Mouse (Mus musculus): ENCODE results near the gene Nrcam.

The Nrcam gene

DNA sequence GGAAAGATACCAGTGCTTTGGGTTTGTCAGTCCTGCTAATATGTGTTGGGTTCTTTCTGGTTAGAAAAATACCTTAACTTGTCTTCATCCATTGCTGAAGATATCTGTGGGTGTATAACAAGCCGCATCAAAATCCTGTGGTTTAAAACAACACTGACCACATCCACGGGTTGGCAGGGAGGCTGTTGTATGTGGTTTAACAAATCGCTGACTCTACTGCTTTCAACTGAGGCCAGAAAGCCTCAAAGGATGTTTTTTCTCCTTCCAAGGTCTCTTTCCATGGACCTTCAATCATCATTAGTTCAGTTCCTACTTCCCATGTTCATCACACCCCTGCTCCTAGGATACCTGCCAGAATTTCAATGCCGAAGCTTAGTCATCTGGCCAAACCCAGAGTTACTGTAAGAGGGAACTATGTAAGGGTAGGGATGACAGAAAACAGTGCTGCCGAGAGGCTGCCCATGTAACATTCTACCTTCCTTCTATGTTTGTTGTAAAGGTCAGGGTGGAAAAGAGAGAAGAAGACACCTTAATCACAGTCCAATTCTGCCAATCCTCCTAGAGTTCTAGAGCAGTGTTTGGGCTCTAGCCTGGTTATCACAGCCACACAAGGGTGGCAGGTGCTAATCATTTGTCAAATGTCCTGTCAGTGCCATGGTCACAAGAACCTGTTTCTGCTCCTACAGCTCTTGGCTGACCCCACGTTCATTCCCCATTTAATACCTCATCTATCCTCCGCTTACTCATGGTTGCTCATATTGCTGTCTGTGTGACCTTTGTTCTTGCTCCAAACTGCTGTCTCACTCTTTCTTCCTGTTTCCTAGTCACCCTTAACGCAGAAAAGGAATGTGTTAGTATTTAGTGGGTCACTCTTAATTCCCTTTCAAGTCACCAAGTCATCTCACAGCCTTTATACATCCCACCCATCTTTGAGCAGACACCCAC lies 196.2 kb downstream of the Nrcam start:
- DNase-seq, result no peak

DNA sequence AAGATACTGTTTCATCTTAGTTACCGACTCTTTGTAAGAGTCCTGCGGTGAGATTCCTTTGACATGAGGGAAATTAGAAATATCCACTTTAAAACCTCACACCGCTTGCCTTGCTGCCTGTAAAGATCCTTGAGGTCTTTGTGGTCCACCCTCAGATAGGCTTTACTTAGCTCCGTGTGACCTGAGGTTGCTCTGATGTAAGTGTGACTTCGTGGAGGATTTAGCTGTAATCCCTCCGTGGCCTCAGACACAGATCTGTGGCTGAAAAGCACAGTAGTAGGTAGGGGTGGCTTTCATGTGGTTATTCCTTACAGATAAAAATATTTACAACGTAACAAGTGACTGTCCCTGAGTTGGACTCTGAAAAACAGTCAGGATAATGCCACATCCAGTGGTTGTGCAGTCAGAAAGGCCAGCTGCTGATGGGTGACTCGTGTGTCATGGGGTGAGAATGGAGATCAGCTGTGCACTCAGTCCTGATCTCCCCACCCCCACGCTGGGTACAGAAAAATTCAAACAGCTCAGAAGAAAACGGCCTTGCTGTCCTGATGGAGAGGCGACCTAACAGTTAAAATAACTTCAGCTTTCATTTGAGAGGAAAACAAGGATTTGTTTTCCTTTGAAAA lies 199.8 kb downstream of the Nrcam start:
- DNase-seq, result no peak

DNA sequence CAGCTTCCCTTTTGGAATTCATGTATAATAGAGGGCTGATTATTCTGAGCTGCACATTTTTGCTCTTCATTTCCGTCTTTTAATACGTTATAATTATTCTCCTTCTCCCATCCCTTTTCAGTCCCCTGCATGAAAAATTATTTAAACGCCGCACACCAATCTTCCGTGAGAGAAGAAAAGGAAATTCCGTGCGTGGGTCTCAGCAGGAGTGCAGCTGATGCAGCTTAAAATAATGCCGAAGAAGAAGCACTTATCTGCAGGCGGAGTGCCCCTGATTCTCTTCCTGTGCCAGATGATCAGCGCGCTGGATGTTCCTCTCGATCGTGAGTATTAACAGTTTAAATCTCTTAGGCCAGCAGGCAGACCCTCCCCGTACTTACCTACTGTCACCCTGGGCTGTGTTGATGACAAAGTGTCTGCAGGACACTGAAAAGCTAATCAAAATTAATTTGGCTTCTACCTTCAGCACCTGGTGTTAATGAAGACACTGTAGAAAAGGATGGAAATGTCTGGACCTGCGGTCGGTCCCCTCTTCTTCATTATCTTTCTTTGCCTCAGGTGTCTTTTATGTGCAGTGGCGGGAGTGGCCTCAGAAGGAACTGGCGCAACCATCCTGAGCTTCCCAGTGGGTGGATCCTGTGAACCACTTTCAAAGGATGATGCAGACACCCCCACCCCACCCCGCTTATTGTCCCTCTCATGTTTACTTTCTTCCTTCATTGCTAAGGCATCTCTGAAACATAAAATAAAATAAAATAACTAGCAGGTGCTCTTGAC lies 203.8 kb downstream of the Nrcam start:
- DNase-seq, result no peak

DNA sequence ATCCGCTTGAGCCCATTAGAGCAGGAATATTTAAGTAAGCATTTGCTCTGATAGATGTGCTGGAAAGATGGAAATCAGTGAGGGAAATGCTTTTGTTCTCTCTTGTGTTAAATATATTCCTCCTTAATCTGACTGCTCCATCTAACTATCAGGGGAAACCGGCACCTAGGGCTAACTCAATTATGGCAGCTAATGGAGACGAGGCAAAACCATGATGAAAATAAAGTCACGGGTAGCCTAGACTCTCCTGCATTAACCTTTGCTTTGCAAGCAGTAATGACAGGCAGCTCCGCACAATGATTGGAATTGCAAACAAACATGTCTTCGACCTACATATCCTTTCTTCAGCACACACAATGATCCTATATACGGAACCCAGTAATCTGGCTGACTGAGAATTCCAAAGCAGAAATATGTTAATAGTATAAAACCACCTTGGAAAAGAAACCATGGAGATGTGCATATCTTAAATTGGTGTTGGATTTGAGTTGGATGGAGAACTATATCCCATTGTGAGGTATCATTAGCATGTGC lies 205.5 kb downstream of the Nrcam start:
- DNase-seq, result no peak

DNA sequence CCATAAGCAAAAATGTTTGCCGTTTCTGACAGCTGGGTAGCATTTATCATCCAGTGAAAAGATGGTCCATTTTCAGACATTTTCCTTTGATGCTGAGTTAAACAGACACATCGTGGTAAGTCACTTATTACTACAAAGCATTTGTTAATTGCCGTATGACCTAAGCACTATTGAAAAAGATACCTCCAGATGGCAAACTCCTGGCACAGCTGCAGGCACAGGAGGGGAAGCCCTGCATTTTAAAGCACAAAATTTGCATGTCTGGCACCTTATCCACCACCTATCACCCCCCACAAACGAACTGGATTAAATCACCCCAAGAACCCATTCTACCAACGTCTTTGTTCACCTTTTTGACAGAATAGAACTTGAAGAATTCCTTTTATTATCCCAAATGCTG lies 206.9 kb downstream of the Nrcam start:
- DNase-seq, result no peak

DNA sequence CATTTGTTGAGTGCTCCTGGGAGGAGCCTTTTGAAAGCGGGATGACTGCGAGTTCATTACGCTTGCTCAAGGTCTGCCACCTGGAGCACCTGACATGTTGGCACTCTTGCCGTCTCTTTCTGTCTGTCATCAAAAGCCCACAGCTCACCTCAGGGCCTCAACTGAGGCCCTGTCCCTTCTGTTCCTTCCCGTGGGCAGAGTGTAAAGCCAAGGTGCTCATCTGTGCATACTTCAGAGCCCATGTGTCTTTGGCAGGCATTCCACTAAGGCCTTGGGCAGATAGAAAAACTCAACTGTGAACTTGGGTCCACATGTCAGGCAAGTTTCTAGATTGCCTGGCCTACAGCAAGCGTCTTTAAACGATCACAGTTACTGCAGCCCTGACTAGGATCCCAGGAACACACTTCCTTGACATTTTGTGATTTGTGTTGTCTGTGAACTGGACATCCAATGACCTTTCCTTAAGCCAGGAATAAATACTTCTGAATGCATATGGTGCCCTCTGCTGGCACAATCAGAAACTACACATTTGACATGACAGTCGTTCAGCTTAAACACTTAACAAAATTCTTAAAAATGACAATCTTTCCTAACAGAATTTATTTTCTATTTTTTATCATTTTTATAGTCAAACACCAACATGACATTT lies 219.2 kb downstream of the Nrcam start:
- DNase-seq, result peak; percentile 90

DNA sequence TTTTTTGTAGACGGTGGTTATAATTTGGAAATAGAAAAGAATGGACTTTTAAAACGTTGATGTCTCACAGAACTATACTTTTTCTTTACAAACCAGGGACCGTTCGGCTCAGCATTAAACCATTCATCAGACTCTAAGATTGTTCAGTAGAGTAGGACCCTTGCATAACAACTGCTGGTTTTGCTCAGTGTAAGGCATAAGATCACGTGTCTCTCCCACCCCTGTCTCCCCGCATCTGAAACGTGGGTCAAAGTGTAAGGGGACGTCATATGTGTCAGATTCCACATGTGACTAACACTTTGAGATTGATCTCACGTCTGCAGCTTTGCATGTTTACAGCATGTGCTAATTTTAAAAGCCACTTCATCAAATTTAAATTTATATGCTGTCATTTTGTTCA lies 219.8 kb downstream of the Nrcam start:
- no peak for DNase-seq

DNA sequence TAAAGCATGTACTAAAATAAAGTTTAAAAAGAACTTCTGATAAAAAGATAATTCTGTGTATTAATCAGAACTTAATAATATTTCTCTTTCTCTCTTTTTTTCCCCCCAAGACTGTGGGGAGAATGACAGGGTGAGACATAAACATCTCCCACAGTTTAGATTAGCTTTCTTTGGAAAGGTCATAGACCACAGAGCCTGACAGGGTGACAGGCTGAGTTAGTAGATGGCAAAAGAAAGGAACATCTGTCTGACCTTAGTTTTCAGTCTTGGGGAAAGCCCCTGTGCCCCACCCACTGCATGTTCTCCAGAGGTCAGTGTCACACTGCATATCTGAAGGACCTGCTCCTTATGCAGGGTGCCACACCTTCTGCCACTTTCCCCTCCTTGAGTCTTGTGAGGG lies 222.9 kb downstream of the Nrcam start:
- DNase-seq, result peak; percentile 20

DNA sequence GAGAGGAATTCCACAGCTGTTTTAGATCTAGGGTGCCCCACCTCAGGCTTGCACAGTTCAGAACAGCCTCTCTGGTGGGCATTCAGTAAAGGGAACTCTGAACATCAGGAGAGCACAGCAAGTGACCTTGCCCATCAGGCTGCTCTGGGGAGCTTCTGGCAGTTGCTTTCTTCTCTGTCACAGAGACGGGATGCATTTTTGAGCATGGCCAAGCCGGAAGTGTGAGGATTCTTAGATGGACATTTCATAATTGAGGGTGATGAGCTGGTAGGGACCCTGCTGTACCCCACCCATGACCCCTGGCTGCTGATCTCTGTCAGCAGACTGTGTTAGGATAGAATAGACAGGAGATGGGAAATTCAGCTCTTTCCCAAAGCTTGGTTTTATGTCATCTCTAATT lies 225.4 kb downstream of the Nrcam start:
- peak; percentile 17 for DNase-seq

DNA sequence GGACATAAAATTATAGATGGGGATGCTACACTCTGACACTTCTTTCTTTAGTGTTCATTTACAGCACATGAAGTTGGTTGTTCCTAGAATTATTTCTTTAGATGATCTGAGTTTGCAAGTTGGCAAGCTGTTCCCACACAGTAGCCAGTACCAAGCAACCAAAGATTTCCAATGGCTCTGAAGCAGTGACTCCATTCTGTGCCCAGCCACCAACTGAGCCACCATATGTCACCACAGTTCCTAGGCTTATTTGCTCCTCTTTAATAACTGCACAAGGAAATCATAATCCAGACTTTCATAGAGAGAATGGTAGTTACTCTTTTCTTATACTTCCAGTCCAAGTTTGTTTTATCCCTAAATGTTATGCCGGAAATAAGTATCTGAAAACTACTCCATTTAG lies 226.1 kb downstream of the Nrcam start:
- DNase-seq, result no peak

DNA sequence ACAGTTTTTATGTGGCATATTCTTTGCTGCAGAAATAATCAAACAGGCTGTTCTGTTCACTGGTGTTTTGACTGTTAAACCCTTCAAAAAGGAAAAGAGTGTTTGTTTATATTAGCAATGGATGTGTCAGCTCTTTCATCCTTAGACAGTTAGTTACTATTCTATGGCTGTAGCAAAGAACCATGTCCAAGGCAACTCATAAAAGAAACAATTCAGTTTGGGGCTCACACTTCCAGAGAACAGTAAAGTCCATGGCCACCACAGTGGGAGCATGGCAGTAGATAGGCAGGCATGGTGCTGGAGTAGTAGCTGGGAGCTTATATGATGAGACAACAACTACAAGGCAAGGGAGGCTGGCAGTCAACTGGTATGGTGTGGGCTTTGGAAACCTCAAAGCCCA lies 231.3 kb downstream of the Nrcam start:
- DNase-seq, result no peak

DNA sequence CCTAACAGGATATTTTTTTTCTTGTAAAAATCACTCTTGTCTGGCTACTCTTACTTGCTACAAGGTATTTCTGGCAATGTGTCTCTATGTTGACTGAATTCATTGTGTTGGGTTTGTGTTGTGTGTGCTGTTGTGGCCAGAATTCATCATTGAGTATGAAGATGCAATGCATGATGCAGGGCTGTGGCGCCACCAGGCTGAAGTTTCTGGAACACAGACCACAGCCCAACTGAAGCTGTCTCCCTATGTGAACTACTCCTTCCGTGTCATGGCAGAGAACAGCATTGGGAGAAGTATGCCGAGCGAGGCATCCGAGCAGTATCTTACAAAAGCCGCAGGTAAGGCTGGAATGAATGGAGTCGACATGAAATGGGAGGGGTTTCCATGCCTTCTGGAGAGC lies 241.4 kb downstream of the Nrcam start:
- DNase-seq, result no peak

DNA sequence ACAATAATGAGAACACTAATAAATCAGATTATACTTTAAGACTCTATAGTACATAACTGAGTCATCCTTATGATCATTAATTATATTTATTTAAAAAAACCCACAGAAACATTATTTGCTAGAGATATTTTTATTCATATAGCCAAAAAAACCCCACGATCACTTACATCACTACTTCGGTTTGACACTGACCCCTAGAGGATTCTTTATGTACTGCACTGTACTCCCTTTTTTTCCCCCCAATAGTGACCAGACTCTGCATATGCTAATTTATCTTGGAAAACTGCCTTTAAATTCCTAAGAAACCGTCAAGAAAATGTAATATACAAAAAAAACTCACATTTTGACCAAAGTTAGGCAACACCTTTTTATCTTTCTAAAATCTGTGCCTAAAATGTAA lies 244.0 kb downstream of the Nrcam start:
- DNase-seq, result peak; percentile 5

DNA sequence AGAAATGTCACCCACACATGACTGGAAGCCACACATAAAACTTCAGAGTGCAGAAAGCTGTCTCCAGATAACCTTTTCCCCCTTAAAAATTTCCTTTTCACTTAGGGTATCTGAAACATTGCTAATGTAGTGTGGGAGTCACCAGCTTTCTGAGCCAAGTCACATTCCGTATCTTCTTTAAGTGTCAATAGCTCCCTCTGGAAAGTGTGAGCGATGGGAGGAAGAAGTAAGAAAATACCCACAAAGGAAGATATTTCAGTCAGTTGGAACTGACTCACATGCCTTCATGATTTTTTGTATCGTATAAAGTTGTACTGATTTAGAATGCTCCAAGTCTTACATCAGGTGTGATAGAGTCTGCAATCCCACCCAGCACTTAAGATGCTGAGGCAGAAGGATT lies 245.5 kb downstream of the Nrcam start:
- DNase-seq, result no peak

DNA sequence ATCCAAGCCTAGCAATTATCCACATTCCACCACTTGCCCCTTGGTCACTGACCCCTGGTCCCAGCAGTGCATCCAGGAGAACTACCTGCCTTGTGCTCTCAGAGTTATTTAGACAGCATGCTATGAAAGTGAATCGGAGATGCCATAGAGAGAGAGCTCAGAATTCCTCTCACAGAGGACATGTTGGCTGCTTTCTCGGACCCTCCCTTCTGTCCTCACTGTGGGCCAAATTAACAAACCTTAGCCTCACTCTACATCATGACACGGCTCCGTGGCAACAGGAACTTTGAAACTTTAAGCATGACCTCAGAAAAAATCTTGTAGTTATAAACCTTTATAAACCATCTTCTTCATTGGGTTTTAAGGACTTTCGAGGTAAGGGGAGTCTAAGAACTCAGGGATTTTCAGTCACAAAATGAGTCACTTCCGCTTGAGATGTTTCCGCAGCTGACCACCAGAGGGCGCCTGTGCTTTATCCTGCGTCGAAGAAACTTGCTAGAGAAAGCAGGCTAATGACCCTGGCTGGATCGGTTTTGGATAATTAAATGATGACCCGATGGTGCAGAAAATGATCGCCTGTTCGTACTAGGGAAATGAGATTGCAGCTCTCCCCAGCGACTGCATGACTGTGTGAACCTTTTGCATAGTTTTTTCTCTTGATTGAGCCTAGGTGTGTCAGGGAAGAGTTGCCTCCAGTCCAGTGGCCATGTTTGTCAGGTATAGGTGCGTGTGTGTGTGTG lies 272.9 kb downstream of the Nrcam start:
- peak; percentile 71 for DNase-seq

DNA sequence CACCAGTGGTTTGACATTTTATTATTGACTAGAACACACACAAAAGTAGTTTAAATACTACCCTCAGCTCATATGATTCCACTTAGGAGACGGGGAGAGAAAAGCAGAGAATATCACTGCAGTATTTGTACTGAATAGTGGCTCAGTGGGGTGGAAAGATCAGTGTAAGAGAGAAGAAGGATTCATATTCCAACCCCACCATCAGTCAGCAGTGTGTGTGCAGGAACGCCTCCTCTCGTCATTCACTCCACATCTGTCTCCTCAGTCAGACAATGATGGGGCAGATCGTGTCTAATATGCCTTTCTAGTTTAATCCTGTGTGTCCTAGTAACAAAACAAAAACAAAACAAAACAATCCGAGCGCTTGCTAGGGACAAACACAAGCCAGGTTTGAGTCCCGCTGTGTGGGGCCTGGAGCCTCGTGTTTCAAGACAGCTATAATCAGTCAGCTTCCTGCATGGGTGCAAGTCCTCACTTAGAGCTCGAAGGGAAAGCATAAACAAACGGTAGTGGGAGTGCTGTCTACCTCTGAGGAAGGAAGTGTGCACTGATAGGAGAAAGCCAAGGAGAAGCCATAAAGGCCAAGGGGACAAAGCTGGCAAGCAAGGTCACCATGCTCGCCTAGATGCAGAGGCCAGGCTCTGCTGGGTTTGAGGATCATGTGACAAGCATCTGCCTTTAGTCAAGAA lies 273.7 kb downstream of the Nrcam start:
- DNase-seq, result peak; percentile 0

DNA sequence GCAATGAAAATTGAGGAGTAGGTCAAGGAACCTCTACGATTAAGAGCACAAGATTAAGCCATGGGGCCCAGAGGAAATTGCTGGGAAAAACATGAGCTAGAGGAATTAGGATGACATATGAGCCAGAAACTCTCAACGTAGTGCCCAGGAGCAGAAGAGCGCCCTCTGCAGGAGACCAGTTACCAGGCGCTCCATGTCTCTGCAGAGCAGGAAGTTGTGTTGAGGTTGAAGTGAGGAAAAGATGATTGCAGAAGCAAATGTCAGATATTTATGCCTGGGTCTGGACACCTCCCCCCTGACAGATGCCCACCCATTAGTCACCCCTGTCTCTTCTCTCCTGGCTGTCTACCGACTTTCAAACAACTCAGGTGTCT lies 274.3 kb downstream of the Nrcam start:
- peak; percentile 2 for DNase-seq

DNA sequence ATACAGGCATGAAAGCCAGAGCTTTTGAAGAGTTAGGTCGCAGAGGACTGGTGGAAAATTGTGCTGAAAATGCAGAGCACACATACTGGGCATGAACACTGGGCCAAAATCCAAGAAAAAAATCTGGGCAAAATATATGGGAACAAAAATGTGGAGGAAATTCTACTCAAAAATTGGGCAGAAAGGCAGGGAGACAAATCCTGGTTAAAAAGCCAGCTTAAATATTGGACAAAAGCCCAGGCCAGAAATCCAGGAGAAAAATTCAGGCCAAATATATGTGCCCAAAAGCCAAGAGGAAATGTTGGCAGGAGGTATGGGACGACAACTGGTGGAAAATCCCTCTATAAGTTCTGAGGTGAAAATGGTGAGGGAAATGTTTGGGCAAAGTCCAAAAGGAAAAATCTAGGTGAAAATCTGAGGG lies 288.3 kb downstream of the Nrcam start:
- DNase-seq, result no peak

DNA sequence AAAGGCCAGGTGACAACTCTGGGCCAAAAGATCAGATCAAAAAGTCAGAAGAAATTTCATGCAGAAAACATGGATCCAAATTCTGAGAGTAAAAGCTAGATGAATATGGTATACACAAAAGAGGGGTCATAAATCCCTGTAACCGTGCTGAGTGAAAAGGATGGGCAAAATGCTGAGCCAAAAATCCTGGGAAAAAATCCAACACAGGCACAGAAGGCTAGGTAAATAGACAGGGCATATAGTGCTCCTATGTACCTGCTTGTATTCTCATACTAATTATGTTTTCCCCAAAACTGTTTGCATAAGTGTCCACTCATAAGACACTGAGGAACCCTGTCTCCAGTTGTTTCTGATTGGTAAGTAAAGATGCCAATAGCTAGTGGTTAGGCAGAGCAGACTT lies 288.8 kb downstream of the Nrcam start:
- DNase-seq, result no peak

DNA sequence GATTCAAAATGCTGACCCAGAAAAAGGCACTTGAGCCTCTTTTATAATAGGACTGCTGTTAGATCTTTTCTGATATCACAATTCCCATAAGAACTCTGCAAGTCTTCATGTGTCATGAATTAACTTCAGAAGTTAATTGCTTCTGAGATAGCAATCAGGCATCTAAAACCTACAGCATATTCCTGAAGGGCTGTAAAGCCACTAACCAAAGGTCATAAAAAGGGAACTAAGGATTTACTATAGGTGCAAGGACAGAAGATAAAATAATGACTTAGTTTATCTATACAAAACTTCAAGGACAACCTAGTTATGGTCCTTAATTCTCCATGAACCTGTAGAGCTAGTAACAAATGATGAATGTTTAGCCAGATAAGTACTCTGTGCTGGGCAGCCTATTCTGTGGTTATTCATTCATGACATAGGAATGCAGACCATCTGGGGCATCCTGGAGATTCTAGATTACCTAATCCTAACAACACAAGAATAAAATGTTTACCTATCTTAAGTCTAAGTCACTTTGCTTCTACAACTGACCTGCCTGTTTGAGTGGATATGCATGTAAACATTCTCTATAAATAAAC lies 310.7 kb downstream of the Nrcam start:
- peak; percentile 1 for DNase-seq

DNA sequence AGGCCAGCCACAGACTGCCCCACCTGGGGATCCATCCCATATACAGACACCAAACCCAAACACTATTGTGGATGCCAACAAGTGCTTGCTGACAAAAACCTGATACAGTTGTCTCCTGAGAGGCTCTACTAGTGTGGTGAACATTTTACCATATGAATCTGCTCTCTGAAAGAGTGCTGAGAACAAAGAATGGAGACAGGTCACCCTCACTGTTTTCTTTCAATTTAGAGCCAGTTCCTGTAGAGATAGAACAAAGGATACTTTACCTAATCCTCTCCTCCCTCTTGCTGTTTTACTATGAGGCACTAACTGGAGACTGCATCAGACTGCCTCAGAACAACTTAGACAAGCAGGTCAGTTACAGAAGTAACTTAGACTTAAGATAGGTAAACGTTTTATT lies 311.9 kb downstream of the Nrcam start:
- DNase-seq, result no peak
